Mouse (Mus musculus) heart, postnatal 0 days (tissue): Measurements from ENCODE around the gene Lpp.

Experiments
- CTCF ChIP-seq: IDR thresholded peaks from 2 replicates; pipeline ENCODE4 v1.5.1; 2016; ENCODE audit warnings: antibody characterized with exemption, control low read depth, low read depth
- EP300 ChIP-seq: IDR thresholded peaks from 2 replicates; pipeline ENCODE4 v1.6.1; 2016; ENCODE audit warnings: antibody characterized with exemption, low read depth

DNA sequence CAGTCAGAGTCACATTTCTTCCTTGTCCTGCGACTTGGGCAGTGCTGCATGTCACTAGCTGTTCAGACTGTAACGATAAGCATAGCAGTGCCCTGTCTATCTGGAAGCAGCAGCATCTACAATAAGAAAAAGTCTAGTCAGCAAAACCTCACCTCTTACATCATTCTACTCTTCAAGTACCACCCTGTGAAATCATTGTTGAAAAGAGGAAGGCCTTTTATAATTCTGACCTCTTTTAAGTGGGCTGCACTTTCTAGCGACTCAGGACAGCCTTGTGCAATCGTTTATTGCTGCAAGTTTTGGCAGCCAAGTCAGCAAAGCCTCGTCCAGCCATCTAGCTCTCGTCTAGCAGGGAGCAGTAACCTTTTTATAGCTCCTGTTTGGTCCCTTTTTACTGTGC is 498.1 kb downstream of the Lpp start:
- TF ChIP-seq CTCF (no peak), EP300 (no peak)
